In the genomic region with DNA sequence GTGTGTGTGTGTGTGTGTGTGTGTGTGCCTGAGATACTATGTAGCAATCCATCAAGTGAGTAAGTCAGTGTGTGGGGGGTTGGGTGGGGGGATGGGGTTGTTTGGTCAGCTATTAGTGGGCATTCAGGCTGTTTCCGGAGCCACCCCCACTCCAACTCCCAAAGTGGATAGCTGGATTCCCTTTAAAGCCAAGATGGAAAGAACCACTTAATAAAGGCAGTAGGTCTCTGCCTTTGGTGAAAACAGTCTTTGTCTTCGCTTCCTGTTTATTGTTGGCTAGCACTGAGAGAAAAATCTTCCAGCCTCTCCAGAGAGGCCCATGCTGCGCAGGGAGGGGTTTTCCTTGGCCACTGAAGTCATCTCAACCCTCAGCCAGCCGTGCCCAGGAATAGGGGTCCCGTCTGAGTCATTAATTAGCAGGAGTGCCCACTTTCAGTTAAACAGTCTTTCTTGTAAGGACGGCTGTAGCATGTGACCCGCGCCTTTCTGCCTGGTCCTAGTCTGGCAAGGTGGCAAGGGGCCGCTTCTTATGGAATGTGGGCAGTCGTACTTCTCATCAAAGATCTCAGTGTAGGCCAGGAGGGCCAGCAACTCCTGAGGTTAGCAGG, we compare ENCODE assay signal across 8 mouse cellular contexts. TPM values are rescaled to one million over a fixed set of nuclear protein-coding genes. Genes with fewer than 3 reads are reported as not detected.
A peak's percentile ranks its signal among the peaks of the same experiment; 100 is the strongest.
DNase-seq lines count a peak whose midpoint lies in the region; ATAC-seq and TF ChIP-seq lines count a peak whose summit lies in the region.

No protein-coding gene starts in this region.

- peak; percentile 45; the same call in 1 of the 2 replicates for TF ChIP-seq EP300 in heart, postnatal 0 days (IDR thresholded peaks at IDR 0.05; ENCODE audit: low read depth)

- no peaks in the 10 kb centered on the region for H3K27me3 ChIP-seq in E14TG2a.4 (ENCODE audit: insufficient read depth, low read length)
- no peaks in the 10 kb centered on the region for H3K27me3 ChIP-seq in heart, postnatal 0 days (ENCODE audit: control insufficient read depth, insufficient read depth, low read length)
- no peaks in the 10 kb centered on the region for H3K27me3 ChIP-seq in liver, embryonic 13.5 days

- no peak for DNase-seq in heart, postnatal 0 days (ENCODE audit: low spot score)
- no peak for DNase-seq in liver, embryonic 13.5 days
- peak; percentile 61 for DNase-seq in yolk sac, embryonic 10.5 days (ENCODE audit: low spot score)
- no peak for DNase-seq in cerebellum, adult 9-10 months
- DNase-seq in left cerebral cortex, adult 8-10 months (ENCODE audit: low spot score in 2 of 2), result no peak

- peaks cover 20% of the 10 kb centered on the region; the same call in 1 of the 2 replicates for H3K36me3 ChIP-seq in E14TG2a.4 (ENCODE audit: insufficient read depth, low read length)
- H3K36me3 ChIP-seq in heart, postnatal 0 days (replicated peaks; ENCODE audit: control insufficient read depth, insufficient read depth, low read length), result no peaks in the 10 kb centered on the region
- no peaks in the 10 kb centered on the region for H3K36me3 ChIP-seq in liver, embryonic 13.5 days

- ATAC-seq in heart, postnatal 0 days (ENCODE audit: insufficient read depth, low read depth), result peak; percentile 50
- 0 out of 2 replicates have a peak, but pooled peaks have one; percentile 4 for ATAC-seq in liver, embryonic 13.5 days (ENCODE audit: low read depth)
- ATAC-seq in erythroid progenitor cell, adult 5-6 weeks (replicated peaks; ENCODE audit: low FRiP score, poor library complexity, severe bottlenecking), result no peak

- 45% methylated on average over 10 of the region's 10 CpGs for WGBS in heart, postnatal 0 days
- 50% methylated on average over 10 of the region's 10 CpGs for WGBS in liver, embryonic 13.5 days (ENCODE audit: insufficient replicate concordance)

- no peak overlapping the region for H3K4me2 ChIP-seq in heart, postnatal 0 days (ENCODE audit: low read depth, low read length)
- no peak overlapping the region for H3K4me2 ChIP-seq in liver, embryonic 13.5 days

- no peaks in the 10 kb centered on the region for H3K9me3 ChIP-seq in E14TG2a.4 (ENCODE audit: low read length)
- H3K9me3 ChIP-seq in heart, postnatal 0 days (replicated peaks; ENCODE audit: control insufficient read depth, low read length), result no peaks in the 10 kb centered on the region
- H3K9me3 ChIP-seq in liver, embryonic 13.5 days (replicated peaks), result no peaks in the 10 kb centered on the region

- peaks cover 89% of the 10 kb centered on the region for H3K4me1 ChIP-seq in E14TG2a.4 (replicated peaks; ENCODE audit: low read depth, low read length)
- H3K4me1 ChIP-seq in brown adipose tissue, adult 24 weeks (ENCODE audit: control insufficient read depth, insufficient read depth, insufficient read length, low read length), result peaks cover 54% of the 10 kb centered on the region
- H3K4me1 ChIP-seq in heart, postnatal 0 days (ENCODE audit: control insufficient read depth, insufficient read depth), result peaks cover 25% of the 10 kb centered on the region
- peaks cover 25% of the 10 kb centered on the region for H3K4me1 ChIP-seq in liver, embryonic 13.5 days (replicated peaks)

- H3K9ac ChIP-seq in heart, postnatal 0 days (replicated peaks; ENCODE audit: low read depth, low read length), result no peak overlapping the region
- no peak overlapping the region for H3K9ac ChIP-seq in liver, embryonic 13.5 days

- H3K4me3 ChIP-seq in E14TG2a.4 (replicated peaks; ENCODE audit: low read length), result peak overlapping the region; percentile 75
- no peak overlapping the region for H3K4me3 ChIP-seq in brown adipose tissue, adult 24 weeks (ENCODE audit: insufficient read depth, low read depth, low read length)
- H3K4me3 ChIP-seq in heart, postnatal 0 days (ENCODE audit: low read depth, low read length), result no peak overlapping the region
- no peak overlapping the region for H3K4me3 ChIP-seq in liver, embryonic 13.5 days (replicated peaks)

- peak overlapping the region; percentile 32 for H3K27ac ChIP-seq in brown adipose tissue, adult 24 weeks (replicated peaks; ENCODE audit: low read depth, low read length)
- peak overlapping the region; percentile 63 for H3K27ac ChIP-seq in heart, postnatal 0 days (ENCODE audit: low read depth)
- H3K27ac ChIP-seq in liver, embryonic 13.5 days, result 0 out of 2 replicates have a peak overlapping the region, but pooled peaks have one; percentile 20

- no peak for TF ChIP-seq CTCF in E14TG2a.4 (conservative IDR thresholded peaks at IDR 0.05; ENCODE audit: low read length)
- no peak for TF ChIP-seq CTCF in heart, postnatal 0 days (IDR thresholded peaks at IDR 0.05; ENCODE audit: low read depth)

RNA-seq across cellular contexts. Expression of a gene that starts 38.1 kb away (rescaled TPM):
- 14.3 and 21.1 TPM in 2 replicates for polyA plus RNA-seq in brown adipose tissue, adult 24 weeks (2012; ENCODE audit: insufficient read depth, insufficient read length, missing spikeins)
- 26.5 and 37.0 TPM in 2 replicates for total RNA-seq in heart, postnatal 0 days (2014; rRNA removed; ENCODE audit: low replicate concordance)
- polyA plus RNA-seq in heart, postnatal 0 days (2015; fragmentation: Nextera tagmentation; extraction: Ambion mirVana), result 13.5 and 14.2 TPM in 2 replicates
- 7.8 and 10.6 TPM in 2 replicates for polyA plus RNA-seq in liver, embryonic 13.5 days (2015; fragmentation: Nextera tagmentation; extraction: Ambion mirVana)
- total RNA-seq in left cerebral cortex, adult 8-10 months (2022), result 10 to 100 TPM; 21.3 to 27.1 (median 24.0) TPM
- 23.1 and 28.1 TPM in 2 replicates for total RNA-seq in erythroid progenitor cell, adult 5-6 weeks (2015; ENCODE audit: low replicate concordance)
- total RNA-seq in erythroid progenitor cell, adult 5-6 weeks (2017; ENCODE audit: low replicate concordance), result 9.4 and 9.5 TPM in 2 replicates
